9 mouse cellular contexts compared by ENCODE assay signal in genomic region chr11:82047746-82048415, GRCm38 (mm10). TPM values are rescaled to one million over a fixed set of nuclear protein-coding genes. Genes with fewer than 3 reads are reported as not detected.
DNase-seq lines count a peak whose midpoint lies in the region; TF ChIP-seq lines count a peak whose summit lies in the region.
"Had no signal": no experiment of that assay in that cellular context is flagged by ENCODE, and none has a peak within 500 bp of the region (broad histone marks: within the 10 kb centered on the region; RNA-seq: fewer than 3 reads in every experiment).

No protein-coding gene starts in this region.

- no peak overlapping the region for H3K4me3 ChIP-seq in layer of hippocampus, adult 2 months
- H3K4me3 ChIP-seq in E14TG2a.4 (replicated peaks; ENCODE audit: low read length) = no peak overlapping the region
- H3K4me3 ChIP-seq in cerebellum, adult 2 months (replicated peaks; ENCODE audit: insufficient read depth, low read depth, low read length) = no peak overlapping the region

- H3K27ac ChIP-seq in layer of hippocampus, adult 2 months = no peak overlapping the region
- H3K27ac ChIP-seq in cerebellum, adult 2 months (ENCODE audit: insufficient read depth, low read length) = no peak overlapping the region

- 60% methylated on average over 6 of the region's 6 CpGs for WGBS in cerebellum, adult 2 months

- H3K9me3 ChIP-seq in E14TG2a.4 (ENCODE audit: low read length) = no peaks in the 10 kb centered on the region

- no peak for TF ChIP-seq POLR2A in cerebellum, adult 2 months (IDR thresholded peaks at IDR 0.05; ENCODE audit: borderline replicate concordance, insufficient read depth, low read length)

- H3K36me3 ChIP-seq in E14TG2a.4 (ENCODE audit: insufficient read depth, low read length) = no peaks in the 10 kb centered on the region

- intact Hi-C loops in left cerebral cortex, postnatal 14 days (cut with DNase I) = loop anchor here (5.0 kb wide), 1 partner anchor 129 kb away; no protein-coding TSS in a partner anchor

- TF ChIP-seq CTCF in layer of hippocampus, adult 2 months (conservative IDR thresholded peaks at IDR 0.05) = peak; percentile 76
- peak; percentile 45 for TF ChIP-seq CTCF in E14TG2a.4 (conservative IDR thresholded peaks at IDR 0.05; ENCODE audit: low read length)
- no peak for TF ChIP-seq CTCF in cerebellum, adult 2 months (IDR thresholded peaks at IDR 0.05; ENCODE audit: borderline replicate concordance, insufficient read depth, low read depth, low read length)

- H3K4me1 ChIP-seq in E14TG2a.4 (replicated peaks; ENCODE audit: low read depth, low read length) = no peaks in the 10 kb centered on the region
- H3K4me1 ChIP-seq in cerebellum, adult 2 months (ENCODE audit: control insufficient read depth, insufficient read depth, low read length) = no peaks in the 10 kb centered on the region

- no peaks in the 10 kb centered on the region for H3K27me3 ChIP-seq in E14TG2a.4 (ENCODE audit: insufficient read depth, low read length)
- H3K27me3 ChIP-seq in cerebellum, adult 2 months (ENCODE audit: control insufficient read depth, insufficient read depth, low read length) = no peaks in the 10 kb centered on the region

- peak in 1 of 2 experiments; percentile 55 for DNase-seq in layer of hippocampus, adult 2 months (ENCODE audit: low spot score in 2 of 2)
- no peak for DNase-seq in layer of hippocampus, adult 9-11 months
- peak; percentile 87 for DNase-seq in adipocyte (ENCODE audit: low spot score)
- DNase-seq in forelimb bud, embryonic 11.5 days (ENCODE audit: low read depth, low spot score) = peak; percentile 62
- peak; percentile 36 to 48 for DNase-seq in left cerebral cortex, postnatal 14 days (ENCODE audit: low spot score in 2 of 2)
- DNase-seq in retina, embryonic 14.5 days (ENCODE audit: low spot score) = peak; percentile 68
- DNase-seq in cerebellum, adult 2 months = no peak

RNA-seq across cellular contexts. Expression of gene Ccl7, which starts 2.4 kb away (rescaled TPM):
- not detected for total RNA-seq in layer of hippocampus, adult 2 months (2021)
- under 1 TPM in 1 of 2 experiments, not detected in 1; 0.59 TPM for total RNA-seq in left cerebral cortex, postnatal 14 days (2021)
- not detected in 2 replicates for polyA plus RNA-seq in cerebellum, adult 2 months (2012; rRNA removed)

RNA-seq across cellular contexts. Expression of gene Gm17268, which starts 9.5 kb away (rescaled TPM):
- not detected for total RNA-seq in layer of hippocampus, adult 2 months (2021)
- total RNA-seq in left cerebral cortex, postnatal 14 days (2021) = not detected
- not detected in 2 replicates for polyA plus RNA-seq in cerebellum, adult 2 months (2012; rRNA removed)
- polyA plus RNA-seq: gonadal fat pad, adult 2 months had no signal

RNA-seq across cellular contexts. Expression of gene Ccl11, which starts 9.7 kb away (rescaled TPM):
- total RNA-seq in layer of hippocampus, adult 2 months (2021) = under 1 TPM in 1 of 2 experiments, not detected in 1; 0.34 TPM
- total RNA-seq in left cerebral cortex, postnatal 14 days (2021) = under 1 TPM; 0.42 to 0.55 TPM
- polyA plus RNA-seq in cerebellum, adult 2 months (2012; rRNA removed) = 0.33 and 0.44 TPM in 2 replicates

RNA-seq across cellular contexts. Expression of gene Ccl2, which starts 12.5 kb away (rescaled TPM):
- total RNA-seq in layer of hippocampus, adult 2 months (2021) = not detected
- not detected for total RNA-seq in left cerebral cortex, postnatal 14 days (2021)
- polyA plus RNA-seq in cerebellum, adult 2 months (2012; rRNA removed) = 0.19 TPM in 1 of 2 replicates, not detected in the other

RNA-seq across cellular contexts. Expression of gene Ccl12, which starts 53.8 kb away (rescaled TPM):
- total RNA-seq in layer of hippocampus, adult 2 months (2021) = not detected
- under 1 TPM in 1 of 2 experiments, not detected in 1; 0.75 TPM for total RNA-seq in left cerebral cortex, postnatal 14 days (2021)
- polyA plus RNA-seq in cerebellum, adult 2 months (2012; rRNA removed) = 1.3 TPM in 2 replicates

Comparison
In these comparisons a context has a peak if more than half of its experiments do, and no peak if none do; other contexts are left out.
1. DNase-seq: peak in adipocyte (single experiment), forelimb bud, embryonic 11.5 days (single experiment), left cerebral cortex, postnatal 14 days (2 of 2) and retina, embryonic 14.5 days (single experiment); none in layer of hippocampus, adult 9-11 months (single experiment) and cerebellum, adult 2 months (0 of 2).